Mouse (Mus musculus) activated CD4-positive, CD25-positive, alpha-beta regulatory T cell, adult 4 months (primary cell): ENCODE results near the gene Slbp. TPM values are rescaled to one million over a fixed set of nuclear protein-coding genes. Genes with fewer than 3 reads are reported as not detected.

Source experiments
- ATAC-seq: one replicate; pipeline ENCODE4 v1.8.0; 2017
- polyA plus RNA-seq, 2 experiments: library from polyadenylated mRNA; unstranded; fragments of 100-300 nt; shearing (Covaris generic); gene quantifications; one replicate each; pipeline ENCODE4 v1.2.1; 2017

Gene Slbp
- polyA plus RNA-seq, 2 experiments from 2014 or later: 182 to 187 TPM

- peak; percentile 87 for ATAC-seq
Measured at GRCm38 (mm10) chr5:33629301-33629987, 22.9 kb downstream of the Slbp start, which contains the start of the genes Fam53a and Gm9903. Fam53a (minus strand) TSS chr5:33629635. Gm9903 (plus strand) TSS chr5:33629925.

- ATAC-seq: peak; percentile 19
Measured at GRCm38 (mm10) chr5:33628820-33629300, 23.5 kb downstream of the Slbp start.

- ATAC-seq: no peak
Measured at GRCm38 (mm10) chr5:33627968-33628367, 24.4 kb downstream of the Slbp start.

- no peak for ATAC-seq
Measured at GRCm38 (mm10) chr5:33623766-33624165, 28.6 kb downstream of the Slbp start.

- ATAC-seq: no peak
Measured at GRCm38 (mm10) chr5:33622671-33623070, 29.7 kb downstream of the Slbp start.

GRCm38 (mm10) chr5:33614391-33614790 lies 38.0 kb downstream of the Slbp start:
- no peak for ATAC-seq

GRCm38 (mm10) chr5:33611795-33612194 lies 40.6 kb downstream of the Slbp start:
- ATAC-seq: no peak

- no peak for ATAC-seq
Measured at GRCm38 (mm10) chr5:33609226-33609625, 43.1 kb downstream of the Slbp start.

- ATAC-seq: no peak
Measured at GRCm38 (mm10) chr5:33607434-33607833, 44.9 kb downstream of the Slbp start.

- no peak for ATAC-seq
Measured at GRCm38 (mm10) chr5:33606631-33607030, 45.7 kb downstream of the Slbp start.

GRCm38 (mm10) chr5:33605314-33605713 lies 47.1 kb downstream of the Slbp start:
- no peak for ATAC-seq

GRCm38 (mm10) chr5:33593620-33594019 lies 58.8 kb downstream of the Slbp start:
- ATAC-seq: no peak

- ATAC-seq: no peak
Measured at GRCm38 (mm10) chr5:33589221-33589888, 63.0 kb downstream of the Slbp start.

GRCm38 (mm10) chr5:33588066-33588465 lies 64.3 kb downstream of the Slbp start:
- no peak for ATAC-seq

GRCm38 (mm10) chr5:33587498-33588058 lies 64.8 kb downstream of the Slbp start:
- ATAC-seq: no peak

Other genes starting within 250 kb of the Slbp start
- not detected for gene Nkx1-1, start 218.6 kb downstream of the Slbp start, polyA plus RNA-seq
- gene Fam53a, start 22.9 kb downstream of the Slbp start, polyA plus RNA-seq: 10 to 100 TPM; 23.2 to 28.0 TPM
- gene Gm9903, start 22.6 kb downstream of the Slbp start, polyA plus RNA-seq: under 1 TPM; 0.62 to 0.64 TPM
- gene Tacc3, start 5.6 kb upstream of the Slbp start, polyA plus RNA-seq: 10 to 100 TPM; 51.6 to 56.2 TPM
- gene Tmem129, start 5.8 kb upstream of the Slbp start, polyA plus RNA-seq: 10 to 100 TPM; 26.9 to 27.1 TPM
- under 1 TPM in 1 of 2 experiments, not detected in 1; 0.11 TPM for gene Fgfr3, start 69.1 kb upstream of the Slbp start, polyA plus RNA-seq
- 10 to 100 TPM; 18.0 to 22.2 TPM for gene Letm1, start 130.2 kb upstream of the Slbp start, polyA plus RNA-seq
- 10 to 100 TPM; 17.2 to 17.8 TPM for gene Nsd2, start 168.2 kb upstream of the Slbp start, polyA plus RNA-seq